Mouse (Mus musculus) mouse embryonic stem cell (cell line): ENCODE measurements around the gene Btnl1.

Experiments
- in situ Hi-C, 2 experiments: fragments of 300-500 bp; cut with MboI; formaldehyde crosslinking; loops; 1 replicate in 1 of 2; 3 replicates in 1 of 2; pipeline ENCODE4 v1.14.3; 2019 to 2020; ENCODE audit warnings: low sequenced_read_pairs in 2 of 2, low pct_unique_long_range_greater_than_20kb in 1 of 2, mixed read lengths in 1 of 2; ENCODE audit not compliant: unreplicated experiment in 1 of 2

Btnl1 gene

GRCm38 (mm10) chr17:34376847-34377246 is at the start of gene Btnl1:
Btnl1 (plus strand) TSS chr17:34377132.
- in situ Hi-C loops = no loop called here

DNA sequence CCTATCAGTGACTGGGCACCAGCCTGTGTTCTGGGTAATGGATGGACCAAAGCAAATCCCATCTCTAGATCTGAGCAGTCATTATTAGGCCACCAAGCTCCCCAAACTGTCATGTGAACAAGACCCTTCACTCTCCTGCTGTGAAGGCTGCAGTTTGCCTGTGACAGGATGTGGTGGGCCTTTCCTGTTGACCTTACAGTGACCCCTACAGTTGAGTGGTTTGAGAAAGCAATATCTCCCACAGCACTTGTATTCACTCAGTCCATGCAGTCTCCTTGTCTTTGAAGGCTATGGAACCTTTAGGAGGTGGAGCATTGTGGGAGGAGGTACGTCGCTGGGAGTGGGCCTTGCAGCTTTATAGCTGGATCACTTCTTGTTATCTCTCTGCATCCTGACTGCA is 47.1 kb upstream of the Btnl1 start:
- in situ Hi-C loops = no loop called here

- in situ Hi-C loops = no loop called here
Observed at GRCm38 (mm10) chr17:34331200-34331599, 45.7 kb upstream of the Btnl1 start.

DNA sequence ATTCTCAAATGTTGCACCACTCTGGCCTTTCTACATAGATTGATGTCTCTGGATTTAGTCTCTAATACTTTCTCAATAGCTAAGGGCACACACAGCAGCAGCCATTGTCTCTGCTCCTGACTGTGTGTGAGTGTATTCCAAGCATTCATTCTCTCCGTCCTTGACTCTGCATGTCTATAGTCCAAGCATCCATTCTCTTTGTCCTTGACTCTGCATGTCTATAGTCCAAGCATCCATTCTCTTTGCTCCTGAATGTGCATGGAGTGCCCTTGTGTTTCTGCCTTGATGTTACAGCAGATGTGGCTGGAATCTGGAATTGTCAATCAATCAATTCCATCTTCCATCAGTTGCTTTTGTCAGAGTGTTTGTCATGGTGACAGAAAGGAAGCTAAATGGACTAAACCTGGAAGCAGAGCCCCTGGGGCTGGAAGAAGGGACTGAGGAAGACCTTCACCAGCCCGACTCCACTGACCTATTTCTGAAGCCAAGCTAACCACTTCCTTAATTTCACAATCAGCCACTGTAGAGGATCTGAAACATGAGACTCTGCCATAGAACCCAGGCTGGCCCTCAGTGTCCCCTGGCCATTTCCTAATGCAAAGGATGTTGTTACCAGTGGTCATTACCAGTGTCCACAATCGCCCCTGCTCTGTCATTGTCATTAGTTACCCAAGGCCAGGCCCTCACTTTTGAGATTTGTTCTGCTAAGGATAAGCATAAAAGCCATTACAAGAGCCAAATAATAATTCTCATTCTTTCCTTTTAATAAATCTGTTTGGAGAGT is 36.1 kb upstream of the Btnl1 start:
- in situ Hi-C loops = no loop called here

- in situ Hi-C loops = no loop called here
Observed at GRCm38 (mm10) chr17:34344882-34345281, 32.0 kb upstream of the Btnl1 start.

DNA sequence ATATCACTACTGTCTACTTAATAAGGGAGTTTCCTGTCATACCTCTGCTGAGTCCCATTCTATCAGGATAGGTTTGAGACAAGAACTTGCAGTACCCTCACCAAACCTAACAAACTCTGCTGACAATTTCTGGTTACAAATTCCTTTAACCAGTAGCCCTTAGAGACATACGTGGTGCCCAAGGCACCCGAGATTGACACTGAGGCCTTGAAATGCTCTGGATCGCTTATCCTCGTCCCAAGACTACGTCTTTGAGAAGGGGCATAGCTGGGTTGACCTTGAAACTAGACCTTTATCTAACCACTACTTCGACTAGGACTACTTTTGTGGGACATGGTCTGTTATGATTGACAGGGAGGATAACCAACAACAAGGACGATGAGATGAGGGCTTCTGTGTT is 31.4 kb upstream of the Btnl1 start:
- in situ Hi-C loops = no loop called here

DNA sequence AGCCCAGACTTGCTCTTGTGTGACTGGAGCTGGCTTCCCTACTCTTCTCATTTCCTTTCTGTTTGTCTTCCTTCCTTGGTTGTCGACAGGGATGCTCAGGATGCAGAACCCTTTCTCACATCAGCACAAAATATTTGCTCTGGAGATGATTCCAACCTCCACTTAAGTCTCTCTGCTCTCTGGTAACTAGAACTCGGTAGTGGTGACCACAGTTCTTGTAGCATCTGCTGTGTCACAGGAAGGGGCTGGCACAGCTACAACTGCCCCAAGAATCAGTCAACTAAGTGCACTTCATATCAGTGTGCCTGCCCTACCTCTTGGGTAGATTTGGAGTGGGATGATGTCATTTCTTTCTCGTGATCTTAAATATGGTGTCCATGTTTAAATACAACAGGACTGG is 30.9 kb upstream of the Btnl1 start:
- in situ Hi-C loops = no loop called here

GRCm38 (mm10) chr17:34347606-34348308 is 29.2 kb upstream of the Btnl1 start:
- in situ Hi-C loops = no loop called here

- in situ Hi-C loops = no loop called here
Observed at GRCm38 (mm10) chr17:34349429-34349828, 27.5 kb upstream of the Btnl1 start.

GRCm38 (mm10) chr17:34354539-34354938 is 22.4 kb upstream of the Btnl1 start, which contains the start of gene Btnl2:
Btnl2 (plus strand) TSS chr17:34354822.
- in situ Hi-C loops = loop anchor here (5.0 to 10.0 kb wide), 2 partner anchors 87 to 110 kb away; no protein-coding TSS in a partner anchor

- in situ Hi-C loops = loop anchor here (5.0 to 10.0 kb wide), 2 partner anchors 88 to 110 kb away; no protein-coding TSS in a partner anchor
Observed at GRCm38 (mm10) chr17:34354940-34355339, 22.0 kb upstream of the Btnl1 start.

GRCm38 (mm10) chr17:34362954-34363546 is 13.9 kb upstream of the Btnl1 start:
- in situ Hi-C loops = no loop called here

GRCm38 (mm10) chr17:34363676-34364310 is 13.1 kb upstream of the Btnl1 start:
- in situ Hi-C loops = no loop called here

- in situ Hi-C loops = no loop called here
Observed at GRCm38 (mm10) chr17:34365031-34365430, 11.9 kb upstream of the Btnl1 start.

DNA sequence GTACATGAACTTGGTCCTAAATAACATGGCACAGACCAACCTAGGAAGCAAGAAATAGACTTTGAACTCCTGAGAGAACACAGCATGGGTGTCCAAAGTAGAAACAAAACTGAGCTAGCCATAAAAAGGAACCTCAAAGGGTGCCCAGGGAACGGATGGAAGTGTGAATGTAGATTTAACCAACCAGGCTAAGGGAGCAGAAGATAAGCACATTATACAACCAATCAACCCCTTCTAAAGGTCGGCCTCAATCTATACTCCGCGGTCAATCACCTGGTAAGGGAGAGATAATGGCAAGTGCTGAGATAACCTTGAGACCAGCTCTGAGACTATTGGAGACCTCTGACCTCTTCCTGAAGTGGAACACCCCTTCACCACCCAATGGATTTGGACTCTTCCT is 6.4 kb upstream of the Btnl1 start:
- in situ Hi-C loops = no loop called here

DNA sequence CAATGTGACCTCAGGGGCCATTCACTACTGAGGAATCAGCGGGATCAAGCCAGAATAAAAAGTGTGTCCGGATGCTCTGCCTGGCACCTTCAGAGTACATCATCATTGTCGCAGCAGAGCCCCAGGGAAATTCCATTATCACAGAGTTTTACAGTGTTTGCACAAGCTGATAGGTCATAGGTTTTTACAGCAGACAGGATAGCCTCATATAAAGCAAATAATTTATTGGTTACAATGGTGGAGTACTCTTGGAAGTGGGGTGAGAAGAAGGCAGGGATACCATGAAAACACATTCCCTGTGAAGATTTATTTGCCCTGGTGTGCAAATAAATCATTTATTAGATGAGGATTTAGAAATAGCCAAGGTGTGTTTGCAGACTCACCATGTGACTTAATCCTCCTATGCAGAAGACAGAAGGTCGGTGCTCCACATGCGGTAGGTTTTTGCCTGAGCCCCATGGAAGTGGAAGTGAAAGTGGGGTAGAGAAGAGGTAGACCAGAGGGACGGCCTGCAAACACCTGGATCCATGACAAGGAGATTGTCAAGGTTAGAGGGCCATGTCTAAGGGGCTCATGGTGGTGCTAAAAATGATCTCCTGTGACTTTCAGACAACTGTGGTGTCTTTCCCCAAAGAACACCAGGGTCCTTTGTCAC is 3.8 kb upstream of the Btnl1 start:
- in situ Hi-C loops = no loop called here

DNA sequence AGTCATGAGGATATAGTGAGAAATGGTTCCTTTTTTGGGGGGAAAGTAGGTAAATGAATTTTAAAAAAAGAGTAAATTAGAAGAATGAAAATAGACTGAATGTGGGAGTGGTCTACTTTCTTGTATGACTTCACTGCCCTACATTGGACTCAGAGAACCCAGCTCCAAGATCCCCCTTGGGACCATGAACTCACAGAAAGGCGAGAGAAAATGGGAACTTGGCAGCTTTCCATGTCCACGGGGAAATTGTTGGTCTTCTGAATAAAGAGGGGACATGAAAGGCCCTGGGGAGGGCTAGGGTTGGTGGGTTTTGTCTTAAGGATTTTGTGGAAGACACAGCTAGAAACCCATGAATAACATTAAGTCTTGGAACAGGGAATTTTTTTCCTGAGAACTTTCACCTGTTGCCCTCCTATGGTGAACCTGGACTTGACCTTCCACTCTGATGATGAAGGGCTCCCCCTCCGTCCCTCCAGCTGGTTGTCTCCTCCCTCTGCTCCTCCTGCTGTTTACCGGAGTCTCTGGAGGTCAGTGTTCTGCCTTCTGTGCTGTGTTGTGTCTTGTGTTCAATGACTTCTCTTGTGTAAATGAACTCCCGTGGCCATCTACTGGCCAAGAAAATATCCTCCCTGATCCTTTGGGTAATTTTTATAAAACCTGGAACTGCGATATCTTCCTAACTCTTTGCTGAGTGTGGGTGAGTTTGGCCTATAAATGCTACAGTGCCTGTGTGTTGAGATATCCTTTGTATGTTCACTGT is 698 bp downstream of the Btnl1 start:
- in situ Hi-C loops = no loop called here

DNA sequence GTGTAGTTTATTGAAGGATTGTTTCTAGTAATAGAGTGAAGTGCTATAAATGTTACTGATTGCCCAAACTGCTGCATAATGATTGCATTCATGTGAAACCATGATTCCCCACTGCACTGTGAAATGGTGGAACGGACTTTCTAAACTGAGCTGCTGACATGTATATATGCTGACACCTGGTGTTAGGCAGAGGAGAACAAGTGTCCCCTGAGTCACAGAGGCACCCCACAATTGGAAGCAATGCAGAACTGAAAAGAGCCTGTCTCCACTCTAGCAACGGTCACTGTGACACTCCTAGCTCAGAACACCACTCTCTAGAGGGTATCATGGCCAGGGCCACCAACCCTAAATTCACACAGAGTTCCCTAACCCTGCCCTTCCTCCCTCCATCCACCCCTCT is 1.8 kb downstream of the Btnl1 start:
- in situ Hi-C loops = no loop called here
